Mouse (Mus musculus) heart, adult 2 months (tissue): ENCODE results near the gene Aldh1b1.

Source experiments
- CTCF ChIP-seq: fragments of 200-600 bp; IDR thresholded peaks from 2 replicates; pipeline ENCODE4 v1.8.1; 2022; ENCODE audit warnings: antibody characterized with exemption, mild to moderate bottlenecking, moderate library complexity
- EP300 ChIP-seq: fragments of 200-500 bp; IDR thresholded peaks from 2 replicates; pipeline ENCODE4 v1.6.1; 2011; ENCODE audit warnings: low read depth, low read length, control low read depth; ENCODE audit not compliant: insufficient read depth
- POLR2A ChIP-seq: fragments of 200-500 bp; IDR thresholded peaks from 2 replicates; pipeline ENCODE4 v1.6.1; 2011; ENCODE audit warnings: mild to moderate bottlenecking, low read depth, low read length, control low read depth; ENCODE audit not compliant: insufficient read depth

DNA sequence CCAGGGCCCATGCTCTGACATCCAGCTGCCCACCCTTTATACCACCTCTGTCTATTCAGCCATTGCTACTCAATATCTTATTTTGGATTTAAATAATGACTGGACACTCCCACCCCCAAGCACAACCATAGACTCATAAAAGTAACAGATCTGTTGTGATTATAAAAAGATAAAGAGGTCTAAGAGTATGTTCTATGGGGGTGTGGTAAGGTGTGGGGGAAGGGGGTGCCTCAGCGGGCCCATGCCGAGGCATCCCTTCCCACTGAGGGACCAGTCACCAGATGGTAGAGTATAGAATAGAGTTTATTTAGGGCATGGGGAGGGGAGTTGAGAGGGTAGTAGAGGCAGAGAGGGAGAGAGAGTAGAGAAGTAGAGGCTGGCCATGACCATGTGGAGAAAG, 8.8 kb upstream of the Aldh1b1 start:
- no peak for TF ChIP-seq EP300
- no peak for TF ChIP-seq CTCF
- TF ChIP-seq POLR2A: no peak
